13 mouse cellular contexts compared by ENCODE assay signal in the genomic region with DNA sequence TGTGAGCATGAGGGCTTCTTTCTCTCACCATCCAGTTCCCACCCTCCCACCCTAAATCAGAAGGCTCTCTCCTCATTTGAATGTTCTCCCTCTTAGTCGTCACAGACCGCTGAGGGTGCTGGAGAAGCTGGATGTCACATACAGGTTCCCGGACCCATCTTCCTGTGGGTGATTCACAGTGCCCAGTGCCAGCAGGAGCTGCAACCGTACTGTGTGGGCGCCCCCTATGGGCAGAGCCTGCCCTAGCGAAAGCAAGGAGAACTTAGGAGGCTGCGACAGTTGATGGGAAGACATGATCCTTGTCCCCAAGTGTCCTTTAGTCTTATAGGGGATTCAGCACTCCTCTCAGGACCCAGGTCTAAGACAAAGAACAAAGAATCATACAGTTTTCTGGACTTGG. TPM values are rescaled to one million over a fixed set of nuclear protein-coding genes. Genes with fewer than 3 reads are reported as not detected.
DNase-seq lines count a peak whose midpoint lies in the region; ATAC-seq and TF ChIP-seq lines count a peak whose summit lies in the region.
"Had no signal": no experiment of that assay in that cellular context is flagged by ENCODE, and none has a peak within 500 bp of the region (broad histone marks: within the 10 kb centered on the region; RNA-seq: fewer than 3 reads in every experiment).

No protein-coding gene starts in this region.

- no peak for ATAC-seq in CD4-positive, CD25-positive, alpha-beta regulatory T cell, adult 4 months
- ATAC-seq in liver, embryonic 12.5 days, result no peak
- ATAC-seq: forebrain, embryonic 15.5 days had no signal

- H3K27ac ChIP-seq in liver, embryonic 12.5 days, result no peak overlapping the region
- H3K27ac ChIP-seq: forebrain, embryonic 15.5 days had no signal

- no peak overlapping the region for H3K4me3 ChIP-seq in liver, embryonic 12.5 days
- H3K4me3 ChIP-seq in E14TG2a.4 (replicated peaks; ENCODE audit: low read length), result no peak overlapping the region
- H3K4me3 ChIP-seq: forebrain, embryonic 15.5 days had no signal

- 36% methylated on average over 7 of the region's 7 CpGs for WGBS in liver, embryonic 12.5 days (ENCODE audit: insufficient replicate concordance)

- H3K27me3 ChIP-seq in liver, embryonic 12.5 days (replicated peaks), result peaks cover 58% of the 10 kb centered on the region
- peaks cover 59% of the 10 kb centered on the region for H3K27me3 ChIP-seq in E14TG2a.4 (ENCODE audit: insufficient read depth, low read length)

- no peak overlapping the region for H3K4me2 ChIP-seq in liver, embryonic 12.5 days
- H3K4me2 ChIP-seq: forebrain, embryonic 15.5 days had no signal

- peak; percentile 26 for DNase-seq in CD4-positive, CD25-positive, alpha-beta regulatory T cell, adult 2 months (ENCODE audit: low read depth, low spot score)
- DNase-seq in liver, result peak; percentile 43
- DNase-seq in induced T-regulatory cell, adult 2 months (ENCODE audit: low read depth), result peak; percentile 19
- DNase-seq in ovary, adult 18-20 months (ENCODE audit: low spot score), result no peak
- no peak for DNase-seq in neural tube, embryonic 10.5 days (ENCODE audit: extremely low spot score, low spot score)
- DNase-seq: cerebellum, adult 18-20 months; kidney, postnatal 36 days; right cerebral cortex, adult 18-20 months had no signal

- H3K4me1 ChIP-seq in liver, embryonic 12.5 days, result no peaks in the 10 kb centered on the region
- no peaks in the 10 kb centered on the region; the same call in 1 of the 2 replicates for H3K4me1 ChIP-seq in E14TG2a.4 (replicated peaks; ENCODE audit: low read depth, low read length)
- H3K4me1 ChIP-seq: forebrain, embryonic 15.5 days had no signal

- peak; percentile 88 for TF ChIP-seq CTCF in E14TG2a.4 (conservative IDR thresholded peaks at IDR 0.05; ENCODE audit: low read length)

- no peaks in the 10 kb centered on the region for H3K9me3 ChIP-seq in liver, embryonic 12.5 days (replicated peaks)
- no peaks in the 10 kb centered on the region for H3K9me3 ChIP-seq in E14TG2a.4 (ENCODE audit: low read length)
- H3K9me3 ChIP-seq: forebrain, embryonic 15.5 days had no signal

- no peak overlapping the region for H3K9ac ChIP-seq in liver, embryonic 12.5 days
- H3K9ac ChIP-seq: forebrain, embryonic 15.5 days had no signal

- no peaks in the 10 kb centered on the region for H3K36me3 ChIP-seq in liver, embryonic 12.5 days
- H3K36me3 ChIP-seq in E14TG2a.4 (ENCODE audit: insufficient read depth, low read length), result no peaks in the 10 kb centered on the region
- H3K36me3 ChIP-seq: forebrain, embryonic 15.5 days had no signal

RNA-seq across cellular contexts. Expression of gene Dlx4, which starts 14.6 kb away (rescaled TPM):
- not detected for polyA plus RNA-seq in CD4-positive, CD25-positive, alpha-beta regulatory T cell, adult 4 months (2017; shearing (Covaris generic))
- polyA plus RNA-seq in liver, embryonic 12.5 days (2016; fragmentation: Nextera tagmentation; extraction: Ambion mirVana), result 0.06 TPM in 1 of 2 replicates, not detected in the other
- polyA plus RNA-seq: forebrain, embryonic 15.5 days; hindbrain, embryonic 11.5 days had no signal

RNA-seq across cellular contexts. Expression of gene Dlx3, which starts 40.8 kb away (rescaled TPM):
- polyA plus RNA-seq in CD4-positive, CD25-positive, alpha-beta regulatory T cell, adult 4 months (2017; shearing (Covaris generic)), result under 1 TPM in 1 of 2 experiments, not detected in 1; 0.20 TPM
- 0.05 and 0.08 TPM in 2 replicates for polyA plus RNA-seq in liver, embryonic 12.5 days (2016; fragmentation: Nextera tagmentation; extraction: Ambion mirVana)
- polyA plus RNA-seq: forebrain, embryonic 15.5 days had no signal

Comparison
In these comparisons a context has a peak if more than half of its experiments do, and no peak if none do; other contexts are left out.
1. DNase-seq: peak in CD4-positive, CD25-positive, alpha-beta regulatory T cell, adult 2 months (single experiment), liver (single experiment) and induced T-regulatory cell, adult 2 months (single experiment); none in ovary, adult 18-20 months (single experiment) and neural tube, embryonic 10.5 days (single experiment).